Mouse (Mus musculus) hindbrain, embryonic 15.5 days (tissue): ENCODE results near the gene Aar2. TPM values are rescaled to one million over a fixed set of nuclear protein-coding genes. Genes with fewer than 3 reads are reported as not detected.

Experiments
- ATAC-seq: fragments of 200-750 bp; cut with Nextera tagmentation; 2 replicates; pipeline ENCODE4 v1.8.0; 2017; ENCODE audit warnings: low read depth, moderate number of reproducible peaks, moderate TSS enrichment; ENCODE audit not compliant: low FRiP score
- H3K27ac ChIP-seq: fragments of 300-500 bp; sonication (generic); replicated peaks from 2 replicates; pipeline ENCODE4 v1.5.1; 2015; ENCODE audit warnings: mild to moderate bottlenecking, inconsistent platforms
- H3K27me3 ChIP-seq: fragments of 300-500 bp; sonication (generic); 2 replicates; pipeline ENCODE4 v1.6.1; 2015; ENCODE audit warnings: control low read depth, inconsistent platforms
- H3K36me3 ChIP-seq: fragments of 300-500 bp; sonication (generic); 2 replicates; pipeline ENCODE4 v1.6.1; 2015; ENCODE audit warnings: control low read depth, inconsistent platforms
- H3K4me1 ChIP-seq: fragments of 300-500 bp; sonication (generic); replicated peaks from 2 replicates; pipeline ENCODE4 v1.6.1; 2015; ENCODE audit warnings: control low read depth, inconsistent platforms
- H3K4me2 ChIP-seq: fragments of 300-500 bp; sonication (generic); 2 replicates; pipeline ENCODE4 v1.6.1; 2015; ENCODE audit warnings: moderate library complexity, mild to moderate bottlenecking, inconsistent platforms
- H3K4me3 ChIP-seq: fragments of 300-500 bp; sonication (generic); 2 replicates; pipeline ENCODE4 v1.5.1; 2015; ENCODE audit warnings: mild to moderate bottlenecking, inconsistent platforms
- H3K9ac ChIP-seq: fragments of 300-500 bp; sonication (generic); 2 replicates; pipeline ENCODE4 v1.6.1; 2015; ENCODE audit warnings: inconsistent platforms
- H3K9me3 ChIP-seq: fragments of 300-500 bp; sonication (generic); 2 replicates; pipeline ENCODE4 v1.6.1; 2016; ENCODE audit warnings: control low read depth, inconsistent platforms
- WGBS: fragments of 180-500 bp; shearing (Covaris S2); methylation state at CpG from one replicate; pipeline ENCODE4 v1.1.7; 2015; 5-methylcytosine and 5-hydroxymethylcytosine counted together
- polyA plus RNA-seq: library from polyadenylated mRNA; unstranded; fragments of >200 nt; fragmentation: Nextera tagmentation; extraction: Ambion mirVana; gene quantifications from 2 replicates; pipeline ENCODE4 v1.2.1, GENCODE M21; 2015

The Aar2 gene
- polyA plus RNA-seq, 1 experiment from 2014 or later, result 44.9 TPM

- Histone ChIP-seq H3K27me3 (no peaks in the 10 kb centered on the region), H3K9ac (no peak overlapping the region), H3K9me3 (no peaks in the 10 kb centered on the region), H3K4me2 (no peak overlapping the region), H3K27ac (no peak overlapping the region), H3K4me3 (no peak overlapping the region), H3K36me3 (peaks cover 27% of the 10 kb centered on the region), H3K4me1 (no peaks in the 10 kb centered on the region)
- WGBS, result 79% methylated on average over 6 of the region's 6 CpGs
- ATAC-seq, result no peak
Observed at GRCm38 (mm10) chr2:156571521-156571920, 24.1 kb downstream of the Aar2 start.

GRCm38 (mm10) chr2:156576850-156577587 lies 29.6 kb downstream of the Aar2 start:
- Histone ChIP-seq H3K9ac (no peak overlapping the region), H3K27me3 (no peaks in the 10 kb centered on the region)

GRCm38 (mm10) chr2:156580507-156580906 lies 33.1 kb downstream of the Aar2 start:
- no peak overlapping the region for H3K27ac ChIP-seq
- no peak for ATAC-seq
- no peak overlapping the region for H3K4me2 ChIP-seq
- no peak overlapping the region for H3K9ac ChIP-seq
- no peak overlapping the region for H3K4me3 ChIP-seq
- no peaks in the 10 kb centered on the region for H3K9me3 ChIP-seq
- WGBS, result 88% methylated on average over 5 of the region's 5 CpGs
- H3K4me1 ChIP-seq, result peaks cover 12% of the 10 kb centered on the region
- H3K27me3 ChIP-seq, result no peaks in the 10 kb centered on the region
- no peaks in the 10 kb centered on the region for H3K36me3 ChIP-seq

More at GRCm38 (mm10) chr2:156576850-156577587, 29.6 kb downstream of the Aar2 start:
- Histone ChIP-seq H3K27ac (no peak overlapping the region), H3K36me3 (no peaks in the 10 kb centered on the region), H3K4me2 (no peak overlapping the region), H3K9me3 (no peaks in the 10 kb centered on the region), H3K4me3 (no peak overlapping the region), H3K4me1 (no peaks in the 10 kb centered on the region)
- 78% methylated on average over 7 of the region's 7 CpGs for WGBS
- ATAC-seq, result no peak

- H3K27me3 ChIP-seq, result no peaks in the 10 kb centered on the region
- H3K9ac ChIP-seq, result no peak overlapping the region
- H3K4me3 ChIP-seq, result no peak overlapping the region
- H3K36me3 ChIP-seq, result no peaks in the 10 kb centered on the region
- H3K4me1 ChIP-seq, result peaks cover 15% of the 10 kb centered on the region
- no peak for ATAC-seq
- H3K27ac ChIP-seq, result no peak overlapping the region
- 37% methylated on average over 10 of the region's 10 CpGs for WGBS
- no peaks in the 10 kb centered on the region for H3K9me3 ChIP-seq
- H3K4me2 ChIP-seq, result no peak overlapping the region
Observed at GRCm38 (mm10) chr2:156581244-156581643, 33.9 kb downstream of the Aar2 start.

GRCm38 (mm10) chr2:156582887-156583286 lies 35.5 kb downstream of the Aar2 start:
- no peak for ATAC-seq
- H3K4me2 ChIP-seq, result no peak overlapping the region
- WGBS, result 92% methylated on average over 10 of the region's 10 CpGs

DNA sequence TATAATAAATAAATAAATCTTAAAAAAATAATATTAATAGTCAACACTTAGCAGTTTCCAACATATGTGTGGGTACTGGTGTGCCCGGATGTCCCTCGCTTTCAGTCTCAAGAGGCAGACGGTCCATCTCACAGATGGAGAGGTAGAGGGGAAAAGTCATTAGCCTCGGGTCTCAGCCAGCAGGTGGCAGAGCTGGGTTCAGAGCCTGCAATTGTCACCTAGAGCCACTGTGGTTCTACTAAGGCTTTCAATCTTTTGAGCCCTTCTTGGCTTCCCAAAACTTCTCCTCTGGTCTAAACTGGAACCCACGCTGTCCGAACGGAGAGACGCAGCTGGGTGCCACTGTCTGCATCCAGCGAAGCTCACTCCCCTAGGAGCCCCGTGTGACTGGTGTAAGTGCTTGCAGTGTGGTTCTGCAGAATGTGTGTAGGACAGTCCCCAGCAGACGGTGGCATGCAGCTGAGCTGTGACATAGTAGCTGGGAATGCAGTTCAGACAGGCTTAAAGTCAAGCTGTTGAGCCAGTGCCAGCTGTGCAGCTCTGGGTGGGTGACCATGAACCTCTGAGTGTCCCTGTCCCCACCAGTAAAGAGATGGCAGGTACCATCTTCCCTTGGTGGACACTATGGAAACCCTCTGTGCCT lies 36.9 kb downstream of the Aar2 start:
- Histone ChIP-seq H3K9ac (no peak overlapping the region), H3K27me3 (no peaks in the 10 kb centered on the region), H3K4me3 (no peak overlapping the region), H3K27ac (no peak overlapping the region), H3K4me1 (peaks cover 15% of the 10 kb centered on the region), H3K4me2 (peak overlapping the region; percentile 49; the same call in 1 of the 2 replicates), H3K36me3 (no peaks in the 10 kb centered on the region), H3K9me3 (no peaks in the 10 kb centered on the region)
- 62% methylated on average over 11 of the region's 11 CpGs for WGBS
- ATAC-seq, result peak; percentile 39; the same call in 1 of the 2 replicates

More at GRCm38 (mm10) chr2:156582887-156583286, 35.5 kb downstream of the Aar2 start:
- H3K9ac ChIP-seq, result no peak overlapping the region
- H3K27me3 ChIP-seq, result no peaks in the 10 kb centered on the region
- H3K4me3 ChIP-seq, result no peak overlapping the region
- H3K27ac ChIP-seq, result no peak overlapping the region
- no peaks in the 10 kb centered on the region for H3K9me3 ChIP-seq
- H3K36me3 ChIP-seq, result no peaks in the 10 kb centered on the region
- peaks cover 15% of the 10 kb centered on the region for H3K4me1 ChIP-seq

GRCm38 (mm10) chr2:156584797-156585471 lies 37.5 kb downstream of the Aar2 start:
- ATAC-seq, result peak; percentile 68
- Histone ChIP-seq H3K9me3 (no peaks in the 10 kb centered on the region), H3K4me1 (peaks cover 15% of the 10 kb centered on the region), H3K9ac (0 out of 2 replicates have a peak overlapping the region, but pooled peaks have one; percentile 14), H3K36me3 (no peaks in the 10 kb centered on the region), H3K4me2 (peak overlapping the region; percentile 49), H3K27ac (peak overlapping the region; percentile 38; the same call in 1 of the 2 replicates), H3K27me3 (no peaks in the 10 kb centered on the region), H3K4me3 (0 out of 2 replicates have a peak overlapping the region, but pooled peaks have one; percentile 13)
- 7% methylated on average over 14 of the region's 14 CpGs for WGBS

DNA sequence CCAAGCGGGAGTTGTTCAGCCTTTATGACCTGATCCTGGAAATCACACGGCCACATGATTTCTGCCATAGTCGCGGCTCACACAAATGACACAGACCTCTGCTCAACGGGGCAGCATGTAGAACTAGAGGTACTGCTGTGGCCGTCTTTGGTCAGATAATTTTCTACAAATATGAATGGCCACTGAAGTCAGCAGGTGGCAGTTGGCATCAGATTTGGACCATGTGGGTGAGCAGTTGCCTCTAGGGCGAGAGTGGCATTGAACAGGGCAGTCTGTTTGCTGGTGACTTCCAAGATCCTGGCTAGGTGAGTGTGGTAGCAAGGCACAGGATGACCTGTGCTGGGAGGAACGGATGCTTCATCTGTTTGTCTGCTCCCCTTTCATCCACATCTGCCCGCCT lies 42.1 kb downstream of the Aar2 start:
- H3K4me1 ChIP-seq, result peaks cover 13% of the 10 kb centered on the region
- no peaks in the 10 kb centered on the region for H3K36me3 ChIP-seq
- no peak overlapping the region for H3K27ac ChIP-seq
- H3K27me3 ChIP-seq, result no peaks in the 10 kb centered on the region
- H3K9ac ChIP-seq, result no peak overlapping the region
- no peaks in the 10 kb centered on the region for H3K9me3 ChIP-seq
- WGBS, result 89% methylated on average over 9 of the region's 9 CpGs
- H3K4me3 ChIP-seq, result no peak overlapping the region
- no peak for ATAC-seq
- H3K4me2 ChIP-seq, result no peak overlapping the region

GRCm38 (mm10) chr2:156594987-156595490 lies 47.7 kb downstream of the Aar2 start:
- Histone ChIP-seq H3K9me3 (no peaks in the 10 kb centered on the region), H3K27ac (no peak overlapping the region), H3K4me1 (no peaks in the 10 kb centered on the region), H3K27me3 (no peaks in the 10 kb centered on the region), H3K4me2 (no peak overlapping the region), H3K4me3 (no peak overlapping the region), H3K36me3 (no peaks in the 10 kb centered on the region), H3K9ac (no peak overlapping the region)
- WGBS, result 79% methylated on average over 15 of the region's 15 CpGs
- ATAC-seq, result no peak

DNA sequence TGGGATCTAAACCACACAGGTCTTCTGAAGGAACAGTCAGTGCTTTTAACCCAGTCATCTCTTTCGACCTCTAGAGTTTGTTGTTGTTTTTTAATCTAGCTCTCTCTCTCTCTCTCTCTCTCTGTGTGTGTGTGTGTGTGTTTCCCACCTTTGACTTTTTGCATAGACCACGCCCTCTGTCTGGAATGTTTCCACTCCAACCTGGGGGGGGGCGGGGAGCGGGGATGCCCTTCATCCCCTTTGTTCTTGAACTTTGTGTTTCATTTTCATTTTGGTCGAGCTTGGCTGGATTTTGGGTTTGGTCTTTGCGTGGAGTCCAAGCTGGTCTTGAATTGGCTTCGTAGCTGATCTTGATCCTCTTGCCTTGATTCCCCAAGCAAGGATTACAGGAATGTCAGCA lies 55.2 kb downstream of the Aar2 start:
- Histone ChIP-seq H3K4me1 (no peaks in the 10 kb centered on the region), H3K9me3 (no peaks in the 10 kb centered on the region), H3K36me3 (no peaks in the 10 kb centered on the region), H3K27me3 (no peaks in the 10 kb centered on the region), H3K27ac (no peak overlapping the region), H3K4me3 (no peak overlapping the region), H3K9ac (no peak overlapping the region), H3K4me2 (no peak overlapping the region)
- no peak for ATAC-seq
- 84% methylated on average over 7 of the region's 7 CpGs for WGBS

GRCm38 (mm10) chr2:156603671-156604070 lies 56.3 kb downstream of the Aar2 start:
- Histone ChIP-seq H3K9me3 (no peaks in the 10 kb centered on the region), H3K4me2 (no peak overlapping the region), H3K27me3 (no peaks in the 10 kb centered on the region), H3K9ac (no peak overlapping the region), H3K4me1 (no peaks in the 10 kb centered on the region), H3K27ac (no peak overlapping the region), H3K36me3 (no peaks in the 10 kb centered on the region), H3K4me3 (no peak overlapping the region)
- ATAC-seq, result no peak
- WGBS, result 89% methylated on average over 9 of the region's 9 CpGs

GRCm38 (mm10) chr2:156605144-156605543 lies 57.8 kb downstream of the Aar2 start:
- Histone ChIP-seq H3K27ac (no peak overlapping the region), H3K4me2 (no peak overlapping the region), H3K9ac (no peak overlapping the region), H3K9me3 (no peaks in the 10 kb centered on the region), H3K4me3 (no peak overlapping the region), H3K36me3 (no peaks in the 10 kb centered on the region), H3K27me3 (no peaks in the 10 kb centered on the region), H3K4me1 (no peaks in the 10 kb centered on the region)
- ATAC-seq, result no peak
- WGBS, result 60% methylated on average over 3 of the region's 3 CpGs
